Mouse (Mus musculus) kidney, postnatal 25 days (tissue): ENCODE data around the gene Ggt1.

Experiments
- DNase-seq, 2 experiments: peaks; one replicate each; pipeline ENCODE4 v3.0.0; 2021; ENCODE audit warnings: mixed read lengths in 2 of 2

Gene Ggt1

DNA sequence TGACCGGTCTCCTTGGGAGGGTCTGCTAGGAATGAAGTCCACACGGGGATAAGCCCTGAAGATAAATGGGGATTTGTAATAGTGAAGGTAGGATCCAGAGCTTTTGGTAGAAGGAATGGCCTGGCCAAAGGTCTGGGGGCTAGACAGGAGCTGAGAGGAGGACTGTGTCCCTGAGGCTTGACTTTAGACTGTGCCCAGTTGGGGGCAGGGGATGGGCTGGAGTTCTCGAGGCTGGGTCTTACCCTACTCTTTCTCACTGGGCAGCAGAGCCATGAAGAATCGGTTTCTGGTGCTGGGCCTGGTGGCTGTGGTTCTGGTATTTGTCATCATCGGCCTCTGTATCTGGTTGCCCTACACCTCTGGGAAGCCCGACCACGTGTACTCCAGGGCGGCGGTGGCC is 12.6 kb downstream of the Ggt1 start:
- DNase-seq: peak; percentile 35 to 76

DNA sequence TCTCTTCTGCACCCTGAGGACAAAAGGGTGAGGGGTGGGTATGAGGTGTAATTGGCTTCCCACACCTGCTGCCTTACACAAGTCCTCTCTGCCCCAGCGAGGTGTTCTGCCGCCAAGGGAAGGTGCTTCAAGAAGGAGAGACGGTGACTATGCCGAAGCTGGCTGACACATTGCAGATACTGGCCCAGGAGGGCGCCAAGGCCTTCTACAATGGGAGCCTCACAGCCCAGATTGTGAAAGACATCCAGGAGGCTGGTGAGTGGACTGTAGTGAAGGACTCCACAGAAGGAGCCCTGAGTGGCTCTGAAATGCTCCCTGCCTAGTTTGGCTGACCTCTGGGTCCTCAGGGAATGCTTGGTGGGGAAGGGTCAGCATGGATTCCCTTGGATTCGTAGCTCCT is 17.7 kb downstream of the Ggt1 start:
- no peak for DNase-seq

DNA sequence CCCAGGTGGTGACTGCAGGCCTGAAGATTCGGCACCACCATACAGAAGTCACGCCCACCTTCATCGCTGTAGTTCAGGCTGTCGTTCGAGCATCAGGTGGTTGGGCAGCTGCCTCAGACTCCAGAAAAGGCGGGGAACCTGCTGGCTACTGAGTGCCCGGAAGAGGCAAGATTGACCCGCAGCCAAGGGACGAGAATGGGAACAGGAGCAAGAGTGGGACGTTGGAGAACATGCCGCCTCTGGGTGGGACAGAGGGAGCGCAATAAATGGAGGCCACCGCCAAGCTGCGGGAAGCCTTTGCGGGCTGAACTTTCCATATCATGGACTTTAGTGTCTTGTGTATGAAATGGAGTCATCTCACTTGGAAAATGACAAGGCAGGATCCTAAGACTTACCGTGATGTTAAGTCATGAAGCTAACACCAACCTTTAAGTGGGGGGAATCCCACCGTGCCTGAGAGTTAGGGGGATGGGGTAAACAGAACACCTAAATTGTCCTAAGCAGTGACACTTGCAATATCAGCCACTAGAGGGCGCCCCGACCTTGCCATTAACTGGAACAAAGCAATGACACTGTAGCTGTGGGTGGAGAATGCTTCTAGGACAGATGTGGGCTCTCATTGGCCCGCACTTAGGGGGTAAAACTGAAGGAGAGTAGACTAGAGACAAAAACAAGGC is 24.6 kb downstream of the Ggt1 start:
- peak; percentile 85 to 95 for DNase-seq

- DNase-seq: no peak
Observed at GRCm38 (mm10) chr10:75586553-75586879, 25.1 kb downstream of the Ggt1 start.

GRCm38 (mm10) chr10:75587781-75588180 is 26.4 kb downstream of the Ggt1 start:
- DNase-seq: peak in 1 of 2 experiments; percentile 48

- peak; percentile 51 to 81 for DNase-seq
Observed at GRCm38 (mm10) chr10:75588336-75588735, 26.9 kb downstream of the Ggt1 start.

- DNase-seq: peak; percentile 78 to 81
Observed at GRCm38 (mm10) chr10:75589129-75589528, 27.7 kb downstream of the Ggt1 start, which contains the start of gene Ggt5. Gene Ggt5 (plus strand): TSS chr10:75589340.

DNA sequence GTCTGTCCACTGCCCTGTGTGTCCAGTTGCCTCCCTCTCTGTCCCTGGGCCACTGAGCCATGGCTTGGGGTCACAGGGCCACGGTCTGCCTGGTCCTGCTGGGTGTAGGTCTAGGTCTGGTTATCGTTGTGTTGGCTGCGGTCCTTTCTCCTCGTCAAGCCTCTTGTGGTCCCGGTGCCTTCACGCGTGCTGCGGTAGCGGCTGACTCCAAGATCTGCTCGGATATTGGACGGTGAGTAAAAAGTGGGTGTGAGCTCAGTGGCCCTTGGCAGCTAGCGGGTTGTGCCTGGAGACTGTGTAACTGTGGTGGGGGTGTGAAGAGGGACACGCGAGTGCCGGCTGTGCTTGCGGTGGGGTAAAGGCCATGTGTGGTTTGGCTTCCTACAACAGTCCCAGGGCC is 28.2 kb downstream of the Ggt1 start:
- peak; percentile 38 to 80 for DNase-seq

DNA sequence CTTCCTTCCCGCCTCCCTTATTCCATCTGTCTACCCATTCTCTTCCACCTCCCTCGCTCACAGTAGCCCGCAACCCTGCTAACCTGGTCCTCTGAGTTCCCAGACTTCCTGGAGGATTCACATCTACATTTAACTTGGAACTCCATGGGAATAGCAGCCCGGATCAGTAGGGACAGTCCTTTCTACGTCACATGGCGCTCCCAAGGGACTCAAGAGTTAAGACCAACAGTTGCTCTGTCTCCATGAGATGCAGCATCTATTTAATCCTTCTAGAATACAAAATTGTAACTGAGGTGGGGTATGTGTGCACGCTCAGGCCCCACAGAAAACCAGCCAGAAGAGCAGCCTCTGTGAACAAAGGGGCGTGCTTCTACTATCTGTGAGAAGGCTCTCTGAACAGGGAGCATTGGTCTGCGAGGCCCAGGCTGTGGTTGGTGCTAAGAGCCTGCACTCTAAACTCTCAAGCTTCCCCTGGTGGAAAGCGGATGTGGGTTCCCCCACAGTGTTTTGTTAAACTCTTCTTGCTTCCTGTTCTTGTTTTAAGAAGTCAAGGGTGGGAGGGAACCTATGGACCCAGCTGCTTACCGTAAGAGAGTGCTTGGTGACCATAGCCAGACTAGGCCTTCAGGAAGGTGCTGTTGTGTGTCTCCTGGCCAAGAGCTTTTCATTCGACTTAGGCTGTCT is 29.9 kb downstream of the Ggt1 start:
- peak; percentile 31 to 64 for DNase-seq

GRCm38 (mm10) chr10:75592585-75592984 is 31.2 kb downstream of the Ggt1 start:
- no peak for DNase-seq

DNA sequence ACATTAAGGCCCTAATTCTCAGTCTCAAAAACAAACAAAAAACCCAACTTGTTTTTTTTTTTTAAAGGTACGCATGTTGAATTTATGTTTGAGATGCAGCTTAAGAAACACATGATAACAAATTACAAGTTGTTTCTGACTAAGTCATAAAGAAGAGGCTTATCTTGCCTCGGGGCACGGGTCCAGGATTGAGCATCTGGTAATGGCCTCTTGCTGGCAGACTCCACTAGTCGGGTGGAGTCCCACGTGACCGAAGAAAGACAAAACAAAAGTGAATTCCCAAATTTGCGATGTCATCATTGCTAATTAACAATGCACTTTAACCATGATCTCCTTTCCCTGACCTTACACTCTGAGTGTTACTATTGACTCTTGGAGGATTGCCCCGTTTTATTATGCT is 34.6 kb downstream of the Ggt1 start:
- DNase-seq: peak; percentile 70 to 75

GRCm38 (mm10) chr10:75600189-75600730 is 38.9 kb downstream of the Ggt1 start:
- DNase-seq: no peak

DNA sequence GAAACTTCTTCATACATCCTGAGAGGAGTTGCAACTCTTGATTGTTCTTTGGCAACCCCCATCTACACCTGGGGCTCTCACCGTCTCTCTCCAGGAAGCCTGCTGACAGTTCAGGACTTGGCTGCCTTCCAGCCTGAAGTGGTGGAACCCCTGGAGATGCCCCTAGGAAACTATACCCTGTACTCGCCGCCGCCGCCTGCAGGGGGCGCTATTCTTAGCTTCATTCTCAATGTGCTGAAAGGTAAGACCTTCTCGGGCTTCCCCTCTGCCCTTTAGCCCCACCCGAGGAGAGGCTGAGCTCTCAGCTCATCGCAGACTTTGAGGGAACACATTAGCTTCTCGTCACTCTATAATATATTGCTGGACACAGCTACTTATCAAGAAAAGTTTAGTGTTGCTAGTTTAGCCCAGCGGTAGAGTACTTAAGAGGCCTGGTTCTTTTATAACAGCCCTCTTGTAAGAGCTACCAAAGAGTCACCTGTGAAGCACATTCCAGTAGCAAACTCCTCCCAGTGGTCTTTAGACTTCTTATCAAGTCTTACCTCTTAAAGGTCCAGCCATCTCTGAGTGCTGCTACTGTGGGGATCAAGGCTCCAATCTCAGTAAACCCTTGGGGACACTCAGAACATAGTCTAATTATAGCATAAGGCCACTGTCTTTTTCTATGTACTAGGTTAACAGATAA is 43.9 kb downstream of the Ggt1 start:
- peak in 1 of 2 experiments; percentile 15 for DNase-seq

GRCm38 (mm10) chr10:75607253-75607652 is 45.8 kb downstream of the Ggt1 start:
- DNase-seq: no peak

DNA sequence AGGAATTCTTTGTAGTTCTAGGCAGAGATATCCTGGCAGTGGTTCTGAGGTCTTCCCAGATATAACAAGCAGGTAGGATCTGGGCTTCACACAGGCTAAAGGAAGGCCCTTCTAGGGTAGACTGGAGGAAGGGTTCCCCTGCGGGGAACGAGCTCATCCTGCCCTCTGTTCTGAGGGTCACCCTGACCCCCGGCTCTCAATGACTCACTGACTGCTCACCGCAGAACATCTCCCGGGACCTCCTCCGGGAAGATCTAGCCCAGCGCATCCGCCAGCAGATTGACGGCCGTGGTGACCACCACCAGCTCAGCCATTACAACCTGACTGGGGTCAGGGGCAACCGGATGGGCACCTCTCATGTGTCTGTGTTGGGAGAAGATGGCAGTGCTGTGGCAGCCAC is 47.6 kb downstream of the Ggt1 start:
- no peak for DNase-seq

DNA sequence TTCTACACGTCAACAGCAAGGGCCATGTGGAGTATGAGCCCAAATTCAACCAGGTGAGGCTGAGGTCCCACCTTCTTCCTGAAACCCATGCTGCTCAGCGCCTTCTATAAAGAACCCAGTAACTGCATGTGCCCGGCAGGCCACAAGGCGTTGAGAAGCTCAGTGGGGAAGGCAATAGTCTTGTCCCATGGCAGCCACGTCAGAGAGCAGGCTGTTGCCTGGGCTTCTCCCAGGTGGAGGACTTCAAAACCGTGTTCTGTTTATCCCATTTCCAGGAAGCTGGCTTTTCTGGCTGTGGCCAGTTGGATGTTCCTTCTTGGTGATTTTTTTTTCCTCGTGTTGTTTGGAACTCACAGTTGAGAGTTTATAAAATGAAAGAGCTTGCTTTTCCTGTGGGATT is 49.1 kb downstream of the Ggt1 start:
- DNase-seq: no peak

GRCm38 (mm10) chr10:75616044-75616443 is 54.6 kb downstream of the Ggt1 start:
- no peak for DNase-seq

- DNase-seq: no peak
Observed at GRCm38 (mm10) chr10:75620818-75621217, 59.4 kb downstream of the Ggt1 start.

- no peak for DNase-seq
Observed at GRCm38 (mm10) chr10:75625920-75626319, 64.5 kb downstream of the Ggt1 start.

DNA sequence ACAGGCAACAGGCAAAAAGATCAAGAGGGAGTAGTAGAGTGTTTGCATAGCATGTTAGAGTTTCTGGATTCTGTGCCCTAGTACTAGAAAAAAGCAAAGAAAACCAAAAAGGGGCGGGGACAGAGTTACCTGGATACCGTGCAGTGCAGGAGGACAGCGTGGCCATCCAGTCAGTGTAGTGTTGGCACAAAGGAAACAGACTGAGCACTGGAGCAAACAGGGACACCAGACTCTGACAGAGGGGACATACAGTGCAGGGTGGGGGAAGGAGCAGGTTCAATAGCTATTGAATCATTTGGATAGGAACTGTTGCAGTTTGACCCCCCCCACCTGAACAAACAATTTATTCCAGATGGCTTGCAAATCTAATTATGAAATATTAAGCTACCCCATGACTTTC is 65.6 kb downstream of the Ggt1 start:
- DNase-seq: no peak

GRCm38 (mm10) chr10:75627490-75627889 is 66.1 kb downstream of the Ggt1 start:
- DNase-seq: no peak

GRCm38 (mm10) chr10:75632633-75633032 is 71.2 kb downstream of the Ggt1 start:
- DNase-seq: peak in 1 of 2 experiments; percentile 65

GRCm38 (mm10) chr10:75633048-75633447 is 71.6 kb downstream of the Ggt1 start:
- no peak for DNase-seq
